Mouse (Mus musculus): ENCODE measurements at regions not wholly inside any gene's neighbourhood (a gene's known extent, or its start where the extent isn't known, plus 50 kb on each side); places are given as distances from the start of the nearest gene placed in this dataset.

GRCm38 (mm10) chr1:137620672-137621071 is 554.8 kb downstream of the Ptprc start:
- peak; percentile 18 for DNase-seq
- H3K27ac ChIP-seq (ENCODE audit: control insufficient read depth, insufficient read depth, low read length): no peak overlapping the region
- WGBS: 33% methylated on average over 5 of the region's 5 CpGs

GRCm38 (mm10) chr1:137618231-137618630 is 557.3 kb downstream of the Ptprc start:
- no peak overlapping the region for H3K4me3 ChIP-seq (ENCODE audit: control insufficient read depth, insufficient read depth, low read length)
- DNase-seq: no peak
- H3K27me3 ChIP-seq (ENCODE audit: control insufficient read depth, insufficient read depth, low read length): no peaks in the 10 kb centered on the region
- H3K36me3 ChIP-seq (ENCODE audit: control insufficient read depth, insufficient read depth, low read length): no peaks in the 10 kb centered on the region
- TF ChIP-seq CTCF (IDR thresholded peaks at IDR 0.05; ENCODE audit: borderline replicate concordance, control insufficient read depth, extremely low read depth, insufficient read depth, low read length, poor library complexity) (no peak), POLR2A (IDR thresholded peaks at IDR 0.05; ENCODE audit: control insufficient read depth, extremely low read depth, insufficient read depth, low read length, poor library complexity) (no peak)
- peaks cover 8% of the 10 kb centered on the region for H3K4me1 ChIP-seq (replicated peaks; ENCODE audit: control insufficient read depth, insufficient read depth, low read length)
- 97% methylated on average over 2 of the region's 2 CpGs for WGBS
- H3K27ac ChIP-seq (ENCODE audit: control insufficient read depth, insufficient read depth, low read length): no peak overlapping the region

More at GRCm38 (mm10) chr1:137620672-137621071, 554.8 kb downstream of the Ptprc start:
- Histone ChIP-seq H3K4me1 (replicated peaks; ENCODE audit: control insufficient read depth, insufficient read depth, low read length) (peaks cover 8% of the 10 kb centered on the region), H3K36me3 (ENCODE audit: control insufficient read depth, insufficient read depth, low read length) (no peaks in the 10 kb centered on the region), H3K27me3 (ENCODE audit: control insufficient read depth, insufficient read depth, low read length) (no peaks in the 10 kb centered on the region), H3K4me3 (ENCODE audit: control insufficient read depth, insufficient read depth, low read length) (no peak overlapping the region)
- TF ChIP-seq POLR2A (IDR thresholded peaks at IDR 0.05; ENCODE audit: control insufficient read depth, extremely low read depth, insufficient read depth, low read length, poor library complexity) (no peak), CTCF (IDR thresholded peaks at IDR 0.05; ENCODE audit: borderline replicate concordance, control insufficient read depth, extremely low read depth, insufficient read depth, low read length, poor library complexity) (no peak)

- no peak for TF ChIP-seq POLR2A (IDR thresholded peaks at IDR 0.05; ENCODE audit: control insufficient read depth, extremely low read depth, insufficient read depth, low read length, poor library complexity)
- TF ChIP-seq CTCF (IDR thresholded peaks at IDR 0.05; ENCODE audit: borderline replicate concordance, control insufficient read depth, extremely low read depth, insufficient read depth, low read length, poor library complexity): no peak
- peaks cover 8% of the 10 kb centered on the region for H3K4me1 ChIP-seq (replicated peaks; ENCODE audit: control insufficient read depth, insufficient read depth, low read length)
- H3K27me3 ChIP-seq (ENCODE audit: control insufficient read depth, insufficient read depth, low read length): no peaks in the 10 kb centered on the region
- WGBS: 12% methylated on average over 5 of the region's 5 CpGs
- H3K27ac ChIP-seq (ENCODE audit: control insufficient read depth, insufficient read depth, low read length): no peak overlapping the region
- H3K36me3 ChIP-seq (ENCODE audit: control insufficient read depth, insufficient read depth, low read length): no peaks in the 10 kb centered on the region
- peak; percentile 33 for DNase-seq
- H3K4me3 ChIP-seq (ENCODE audit: control insufficient read depth, insufficient read depth, low read length): no peak overlapping the region
Observed at GRCm38 (mm10) chr1:137617513-137617912, 558.0 kb downstream of the Ptprc start.

GRCm38 (mm10) chr1:137606716-137607115 is 568.8 kb downstream of the Ptprc start:
- TF ChIP-seq POLR2A (IDR thresholded peaks at IDR 0.05; ENCODE audit: control insufficient read depth, extremely low read depth, insufficient read depth, low read length, poor library complexity): no peak
- no peak for TF ChIP-seq CTCF (IDR thresholded peaks at IDR 0.05; ENCODE audit: borderline replicate concordance, control insufficient read depth, extremely low read depth, insufficient read depth, low read length, poor library complexity)
- Histone ChIP-seq H3K27ac (ENCODE audit: control insufficient read depth, insufficient read depth, low read length) (no peak overlapping the region), H3K36me3 (ENCODE audit: control insufficient read depth, insufficient read depth, low read length) (no peaks in the 10 kb centered on the region), H3K4me1 (replicated peaks; ENCODE audit: control insufficient read depth, insufficient read depth, low read length) (peaks cover 2% of the 10 kb centered on the region; the same call in 1 of the 2 replicates), H3K4me3 (ENCODE audit: control insufficient read depth, insufficient read depth, low read length) (no peak overlapping the region), H3K27me3 (ENCODE audit: control insufficient read depth, insufficient read depth, low read length) (no peaks in the 10 kb centered on the region)
- WGBS: 98% methylated on average over 1 of the region's 1 CpGs
- DNase-seq: no peak

GRCm38 (mm10) chr1:137605890-137606663 is 569.4 kb downstream of the Ptprc start:
- H3K27ac ChIP-seq (ENCODE audit: control insufficient read depth, insufficient read depth, low read length): no peak overlapping the region
- H3K4me1 ChIP-seq (replicated peaks; ENCODE audit: control insufficient read depth, insufficient read depth, low read length): peaks cover 2% of the 10 kb centered on the region; the same call in 1 of the 2 replicates
- whole genome bisulfite sequencing: 91% methylated on average over 11 of the region's 11 CpGs
- DNase-seq: no peak
- no peaks in the 10 kb centered on the region for H3K36me3 ChIP-seq (ENCODE audit: control insufficient read depth, insufficient read depth, low read length)
- no peaks in the 10 kb centered on the region for H3K27me3 ChIP-seq (ENCODE audit: control insufficient read depth, insufficient read depth, low read length)
- no peak overlapping the region for H3K4me3 ChIP-seq (ENCODE audit: control insufficient read depth, insufficient read depth, low read length)
- TF ChIP-seq CTCF (IDR thresholded peaks at IDR 0.05; ENCODE audit: borderline replicate concordance, control insufficient read depth, extremely low read depth, insufficient read depth, low read length, poor library complexity): no peak
- TF ChIP-seq POLR2A (IDR thresholded peaks at IDR 0.05; ENCODE audit: control insufficient read depth, extremely low read depth, insufficient read depth, low read length, poor library complexity): no peak

- DNase-seq: no peak
- no peak overlapping the region for H3K27ac ChIP-seq (ENCODE audit: control insufficient read depth, insufficient read depth, low read length)
- H3K4me1 ChIP-seq (replicated peaks; ENCODE audit: control insufficient read depth, insufficient read depth, low read length): no peaks in the 10 kb centered on the region; the same call in 1 of the 2 replicates
- H3K4me3 ChIP-seq (ENCODE audit: control insufficient read depth, insufficient read depth, low read length): no peak overlapping the region
- no peak for TF ChIP-seq CTCF (IDR thresholded peaks at IDR 0.05; ENCODE audit: borderline replicate concordance, control insufficient read depth, extremely low read depth, insufficient read depth, low read length, poor library complexity)
- no peak for TF ChIP-seq POLR2A (IDR thresholded peaks at IDR 0.05; ENCODE audit: control insufficient read depth, extremely low read depth, insufficient read depth, low read length, poor library complexity)
- 75% methylated on average over 7 of the region's 7 CpGs for WGBS
- no peaks in the 10 kb centered on the region for H3K36me3 ChIP-seq (ENCODE audit: control insufficient read depth, insufficient read depth, low read length)
- no peaks in the 10 kb centered on the region for H3K27me3 ChIP-seq (ENCODE audit: control insufficient read depth, insufficient read depth, low read length)
Observed at GRCm38 (mm10) chr1:137593732-137594131, 581.8 kb downstream of the Ptprc start.

Data from thymus, adult 2 months (tissue).